In genomic region chr4:84019500-84020255, GRCm38 (mm10) we compare ENCODE assay signal across 13 mouse cellular contexts.
A peak's percentile ranks its signal among the peaks of the same experiment; 100 is the strongest.
DNase-seq lines count a peak whose midpoint lies in the region; ATAC-seq and TF ChIP-seq lines count a peak whose summit lies in the region.
"Had no signal": no experiment of that assay in that cellular context is flagged by ENCODE, and none has a peak within 500 bp of the region (broad histone marks: within the 10 kb centered on the region; RNA-seq: fewer than 3 reads in every experiment).

No protein-coding gene starts in this region.

- whole genome bisulfite sequencing in embryonic facial prominence, embryonic 14.5 days, result 55% methylated on average over 14 of the region's 14 CpGs
- 75% methylated on average over 14 of the region's 14 CpGs for WGBS in limb, embryonic 12.5 days
- WGBS in forebrain, postnatal 0 days, result 86% methylated on average over 14 of the region's 14 CpGs

- peak overlapping the region; percentile 81 for H3K27ac ChIP-seq in embryonic facial prominence, embryonic 14.5 days (replicated peaks; ENCODE audit: low read depth, low read length)
- 0 out of 2 replicates have a peak overlapping the region, but pooled peaks have one; percentile 13 for H3K27ac ChIP-seq in limb, embryonic 12.5 days
- no peak overlapping the region for H3K27ac ChIP-seq in forebrain, postnatal 0 days (ENCODE audit: low read depth, low read length)
- H3K27ac ChIP-seq: forebrain, embryonic 13.5 days; liver, embryonic 12.5 days had no signal

- no peak overlapping the region for H3K4me2 ChIP-seq in embryonic facial prominence, embryonic 14.5 days (ENCODE audit: low read depth, low read length)
- no peak overlapping the region for H3K4me2 ChIP-seq in limb, embryonic 12.5 days
- no peak overlapping the region for H3K4me2 ChIP-seq in forebrain, postnatal 0 days (ENCODE audit: low read depth)
- H3K4me2 ChIP-seq: forebrain, embryonic 13.5 days; liver, embryonic 12.5 days had no signal

- peak; percentile 3 for DNase-seq in kidney, adult 9 months
- DNase-seq in kidney, adult 18-20 months, result no peak
- peak; percentile 72 for DNase-seq in 3134 (ENCODE audit: extremely low read depth, insufficient read length, low spot score)
- peak; percentile 78 for DNase-seq in embryonic facial prominence, embryonic 14.5 days (ENCODE audit: low spot score)
- DNase-seq in cerebellum, adult 11-12 months, result no peak
- DNase-seq in forebrain, postnatal 0 days, result no peak
- DNase-seq: adrenal gland, postnatal 36 days; cerebellum, postnatal 25 days; spleen, adult 18-20 months had no signal

- H3K4me1 ChIP-seq in embryonic facial prominence, embryonic 14.5 days (ENCODE audit: control insufficient read depth, insufficient read depth, low read length), result peaks cover 34% of the 10 kb centered on the region
- H3K4me1 ChIP-seq in limb, embryonic 12.5 days (replicated peaks), result peaks cover 55% of the 10 kb centered on the region
- H3K4me1 ChIP-seq in forebrain, postnatal 0 days (ENCODE audit: insufficient read depth), result no peaks in the 10 kb centered on the region
- H3K4me1 ChIP-seq: forebrain, embryonic 13.5 days; liver, embryonic 12.5 days had no signal

- H3K27me3 ChIP-seq in embryonic facial prominence, embryonic 14.5 days (replicated peaks; ENCODE audit: control insufficient read depth, insufficient read depth, low read length), result no peaks in the 10 kb centered on the region
- H3K27me3 ChIP-seq in limb, embryonic 12.5 days, result no peaks in the 10 kb centered on the region
- H3K27me3 ChIP-seq in forebrain, postnatal 0 days (ENCODE audit: insufficient read depth, low read length), result no peaks in the 10 kb centered on the region
- H3K27me3 ChIP-seq: forebrain, embryonic 13.5 days; liver, embryonic 12.5 days had no signal

- no peak overlapping the region for H3K9ac ChIP-seq in embryonic facial prominence, embryonic 14.5 days (ENCODE audit: low read depth, low read length)
- no peak overlapping the region for H3K9ac ChIP-seq in limb, embryonic 12.5 days (replicated peaks)
- H3K9ac ChIP-seq in forebrain, postnatal 0 days, result no peak overlapping the region
- H3K9ac ChIP-seq: forebrain, embryonic 13.5 days; liver, embryonic 12.5 days had no signal

- H3K9me3 ChIP-seq in embryonic facial prominence, embryonic 14.5 days (ENCODE audit: control insufficient read depth, low read length), result no peaks in the 10 kb centered on the region
- no peaks in the 10 kb centered on the region for H3K9me3 ChIP-seq in limb, embryonic 12.5 days
- H3K9me3 ChIP-seq in forebrain, postnatal 0 days (ENCODE audit: low read length), result no peaks in the 10 kb centered on the region
- H3K9me3 ChIP-seq: forebrain, embryonic 13.5 days; liver, embryonic 12.5 days had no signal

- H3K4me3 ChIP-seq in embryonic facial prominence, embryonic 14.5 days (ENCODE audit: low read depth, low read length), result no peak overlapping the region
- no peak overlapping the region for H3K4me3 ChIP-seq in limb, embryonic 12.5 days (replicated peaks)
- H3K4me3 ChIP-seq in forebrain, postnatal 0 days (ENCODE audit: low read depth, low read length), result no peak overlapping the region
- H3K4me3 ChIP-seq: forebrain, embryonic 13.5 days; liver, embryonic 12.5 days had no signal

- no peak for TF ChIP-seq CTCF in forebrain, postnatal 0 days (IDR thresholded peaks at IDR 0.05; ENCODE audit: low read depth)

- H3K36me3 ChIP-seq in embryonic facial prominence, embryonic 14.5 days (ENCODE audit: control insufficient read depth, insufficient read depth, low read length), result no peaks in the 10 kb centered on the region
- H3K36me3 ChIP-seq in limb, embryonic 12.5 days, result no peaks in the 10 kb centered on the region
- H3K36me3 ChIP-seq in forebrain, postnatal 0 days (ENCODE audit: insufficient read depth), result no peaks in the 10 kb centered on the region
- H3K36me3 ChIP-seq: liver, embryonic 12.5 days had no signal

- ATAC-seq in embryonic facial prominence, embryonic 14.5 days (ENCODE audit: low read depth), result no peak
- no peak for ATAC-seq in limb, embryonic 12.5 days (ENCODE audit: insufficient number of reproducible peaks, insufficient read depth, low FRiP score, low TSS enrichment, low read depth)
- ATAC-seq in forebrain, postnatal 0 days, result no peak
- ATAC-seq: forebrain, embryonic 13.5 days; hindbrain, embryonic 16.5 days; liver, embryonic 12.5 days had no signal

Comparison
In these comparisons a context has a peak if more than half of its experiments do, and no peak if none do; other contexts are left out.
1. DNase-seq: peak in kidney, adult 9 months (single experiment), 3134 (single experiment) and embryonic facial prominence, embryonic 14.5 days (single experiment); none in kidney, adult 18-20 months (single experiment), cerebellum, adult 11-12 months (single experiment) and forebrain, postnatal 0 days (single experiment).